Mouse (Mus musculus) lung, postnatal 14 days (tissue): Measurements from ENCODE around the gene Nxn.

Source experiments
- DNase-seq: peaks from one replicate; pipeline ENCODE4 v3.0.0; 2021

The Nxn gene

GRCm38 (mm10) chr11:76326672-76327071 is 72.3 kb downstream of the Nxn start:
- no peak for DNase-seq

GRCm38 (mm10) chr11:76326051-76326450 is 72.9 kb downstream of the Nxn start:
- DNase-seq: no peak

GRCm38 (mm10) chr11:76324801-76325200 is 74.1 kb downstream of the Nxn start:
- no peak for DNase-seq

- DNase-seq: no peak
Measured at GRCm38 (mm10) chr11:76324207-76324606, 74.7 kb downstream of the Nxn start.

GRCm38 (mm10) chr11:76322939-76323338 is 76.0 kb downstream of the Nxn start:
- DNase-seq: no peak

GRCm38 (mm10) chr11:76322081-76322480 is 76.9 kb downstream of the Nxn start:
- no peak for DNase-seq

- no peak for DNase-seq
Measured at GRCm38 (mm10) chr11:76320475-76320874, 78.5 kb downstream of the Nxn start.

GRCm38 (mm10) chr11:76319714-76320435 is 79.1 kb downstream of the Nxn start:
- DNase-seq: no peak

- DNase-seq: no peak
Measured at GRCm38 (mm10) chr11:76317904-76318303, 81.0 kb downstream of the Nxn start.

- no peak for DNase-seq
Measured at GRCm38 (mm10) chr11:76315785-76316444, 83.0 kb downstream of the Nxn start.

GRCm38 (mm10) chr11:76314741-76315140 is 84.2 kb downstream of the Nxn start:
- no peak for DNase-seq

- DNase-seq: no peak
Measured at GRCm38 (mm10) chr11:76314140-76314539, 84.8 kb downstream of the Nxn start.

GRCm38 (mm10) chr11:76312805-76313204 is 86.1 kb downstream of the Nxn start:
- no peak for DNase-seq

GRCm38 (mm10) chr11:76311224-76312000 is 87.5 kb downstream of the Nxn start:
- DNase-seq: no peak

- peak; percentile 40 for DNase-seq
Measured at GRCm38 (mm10) chr11:76309868-76310267, 89.1 kb downstream of the Nxn start.

- no peak for DNase-seq
Measured at GRCm38 (mm10) chr11:76309072-76309471, 89.9 kb downstream of the Nxn start.

- DNase-seq: no peak
Measured at GRCm38 (mm10) chr11:76306769-76307168, 92.2 kb downstream of the Nxn start.

GRCm38 (mm10) chr11:76305571-76305970 is 93.4 kb downstream of the Nxn start:
- no peak for DNase-seq

GRCm38 (mm10) chr11:76303368-76303767 is 95.6 kb downstream of the Nxn start:
- DNase-seq: no peak

- no peak for DNase-seq
Measured at GRCm38 (mm10) chr11:76300862-76301261, 98.1 kb downstream of the Nxn start.

GRCm38 (mm10) chr11:76298457-76299000 is 100.4 kb downstream of the Nxn start:
- DNase-seq: no peak

- DNase-seq: no peak
Measured at GRCm38 (mm10) chr11:76297252-76297651, 101.7 kb downstream of the Nxn start.

GRCm38 (mm10) chr11:76294836-76295235 is 104.1 kb downstream of the Nxn start:
- DNase-seq: no peak

- DNase-seq: no peak
Measured at GRCm38 (mm10) chr11:76294078-76294477, 104.9 kb downstream of the Nxn start.
